Mouse (Mus musculus) stomach, postnatal 0 days (tissue): ENCODE data around the gene 9030624G23Rik. TPM values are rescaled to one million over a fixed set of nuclear protein-coding genes. Genes with fewer than 3 reads are reported as not detected.
"Not testable (repeated sequence)": the region's sequence is repeated elsewhere in the genome, so short reads cannot be mapped to it uniquely, and the experiment has no call there.

Source experiments
- ATAC-seq: fragments of 200-750 bp; cut with Nextera tagmentation; 2 replicates; pipeline ENCODE4 v1.8.0; 2017; ENCODE audit not compliant: low FRiP score, low TSS enrichment
- DNase-seq: peaks from one replicate; pipeline ENCODE4 v3.0.0-alpha.2; 2016; ENCODE audit warnings: low spot score
- H3K27ac ChIP-seq: fragments of 300-500 bp; sonication (generic); replicated peaks from 2 replicates; pipeline ENCODE4 v1.5.1; 2014; ENCODE audit warnings: mild to moderate bottlenecking, control low read depth
- H3K27me3 ChIP-seq: fragments of 300-500 bp; sonication (generic); 2 replicates; pipeline ENCODE4 v1.6.1; 2014; ENCODE audit warnings: low read length; ENCODE audit not compliant: control insufficient read depth, insufficient read depth
- H3K36me3 ChIP-seq: fragments of 300-500 bp; sonication (generic); 2 replicates; pipeline ENCODE4 v1.6.1; 2014; ENCODE audit warnings: low read length, mixed read lengths; ENCODE audit not compliant: control insufficient read depth, insufficient read depth
- H3K4me1 ChIP-seq: fragments of 300-500 bp; sonication (generic); replicated peaks from 2 replicates; pipeline ENCODE4 v1.6.1; 2014; ENCODE audit warnings: antibody characterized with exemption; ENCODE audit not compliant: control insufficient read depth, insufficient read depth
- H3K4me2 ChIP-seq: fragments of 300-500 bp; sonication (generic); replicated peaks from 2 replicates; pipeline ENCODE4 v1.6.1; 2014; ENCODE audit warnings: low read depth, mild to moderate bottlenecking, control low read depth, moderate library complexity
- H3K4me3 ChIP-seq: fragments of 300-500 bp; sonication (generic); 2 replicates; pipeline ENCODE4 v1.5.1; 2014; ENCODE audit warnings: low read depth, low read length, control low read depth
- H3K9ac ChIP-seq: fragments of 300-500 bp; sonication (generic); 2 replicates; pipeline ENCODE4 v1.6.1; 2014; ENCODE audit warnings: mild to moderate bottlenecking, low read length, control low read depth, mixed read lengths
- H3K9me3 ChIP-seq: fragments of 300-500 bp; sonication (generic); 2 replicates; pipeline ENCODE4 v1.6.1; 2016; ENCODE audit warnings: low read length; ENCODE audit not compliant: control insufficient read depth
- WGBS: fragments of 180-500 bp; shearing (Covaris S2); extraction: QIAGEN DNeasy Blood & Tissue Kit; methylation state at CpG from one replicate; pipeline ENCODE4 v1.1.7; 2014; 5-methylcytosine and 5-hydroxymethylcytosine counted together
- polyA plus RNA-seq: library from polyadenylated mRNA; unstranded; fragments of >200 nt; fragmentation: Nextera tagmentation; extraction: Ambion mirVana; gene quantifications from 2 replicates; pipeline ENCODE4 v1.2.1, GENCODE M21; 2015

Gene 9030624G23Rik
- polyA plus RNA-seq = 0.75 and 1.0 TPM in 2 replicates

DNA sequence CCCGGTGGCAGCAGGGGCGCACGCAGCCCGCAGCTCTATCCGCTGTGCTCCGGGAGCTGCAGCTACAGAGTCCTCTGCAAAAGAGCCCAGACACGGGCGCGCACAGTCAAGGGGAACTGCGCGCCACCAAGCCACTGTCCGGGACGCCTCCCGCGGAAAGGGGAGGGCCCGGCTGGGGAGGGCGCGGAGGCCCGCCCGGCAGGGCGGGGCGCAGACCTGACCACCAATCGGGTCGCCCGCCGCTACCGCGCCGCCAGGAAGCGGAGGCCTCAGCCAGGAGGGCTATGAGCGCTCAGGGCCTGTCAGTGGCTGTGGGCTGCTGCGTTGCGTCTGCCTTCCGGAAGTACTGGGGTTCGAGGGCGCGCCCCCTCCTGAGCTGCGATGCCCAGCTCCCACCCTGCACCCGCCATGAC lies at the start of gene 9030624G23Rik:
9030624G23Rik (minus strand) TSS at position 139 of the 413 bp plus-strand sequence.
- not testable (repeated sequence) for H3K27me3 ChIP-seq, H3K4me1 ChIP-seq, H3K27ac ChIP-seq, H3K36me3 ChIP-seq, ATAC-seq, H3K9ac ChIP-seq, H3K9me3 ChIP-seq
- WGBS = 1% methylated on average over 29 of the region's 39 CpGs
- peak; percentile 49 for DNase-seq
- peak within 1 kb of the TSS; percentile 37 for H3K4me3 ChIP-seq
- peak within 1 kb of the TSS; percentile 44 for H3K4me2 ChIP-seq

DNA sequence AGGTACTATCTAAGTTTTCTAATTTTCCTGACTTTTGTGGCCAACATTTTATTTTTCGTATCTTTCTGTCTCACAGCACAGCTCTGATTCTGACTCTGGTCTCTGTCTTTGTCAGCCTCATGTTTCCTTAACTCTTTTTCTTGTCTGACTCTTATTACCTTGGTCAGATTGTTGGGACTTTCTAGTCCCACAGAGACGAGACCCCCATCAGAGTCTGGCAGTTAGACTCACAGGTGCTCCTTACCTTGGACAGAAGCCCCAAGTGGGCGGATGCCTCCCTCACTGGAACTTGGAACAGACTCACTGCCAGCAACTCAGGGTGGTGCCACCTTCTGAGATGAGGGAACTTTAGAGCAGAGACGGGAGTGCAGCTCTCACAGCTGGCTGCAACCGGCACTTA lies 13.9 kb downstream of the 9030624G23Rik start:
- not testable (repeated sequence) for H3K27me3 ChIP-seq, H3K9me3 ChIP-seq, ATAC-seq, H3K36me3 ChIP-seq, H3K4me3 ChIP-seq, H3K9ac ChIP-seq, H3K4me2 ChIP-seq, H3K27ac ChIP-seq, H3K4me1 ChIP-seq, DNase-seq
- WGBS = 95% methylated on average over 2 of the region's 5 CpGs
